In genomic region chr3:64996451-64996850, GRCm38 (mm10) we compare ENCODE assay signal across 9 mouse cellular contexts.
"Had no signal": no experiment of that assay in that cellular context is flagged by ENCODE, and none has a peak within 500 bp of the region (broad histone marks: within the 10 kb centered on the region; RNA-seq: fewer than 3 reads in every experiment).

No protein-coding gene starts in this region.

- H3K4me1 ChIP-seq: limb, embryonic 15.5 days; liver, embryonic 13.5 days; midbrain, embryonic 15.5 days had no signal

- H3K4me3 ChIP-seq: limb, embryonic 15.5 days; liver, embryonic 13.5 days; midbrain, embryonic 15.5 days had no signal

- H3K27ac ChIP-seq: limb, embryonic 15.5 days; liver, embryonic 13.5 days; midbrain, embryonic 15.5 days; stomach, postnatal 0 days had no signal

- H3K27me3 ChIP-seq: limb, embryonic 15.5 days; liver, embryonic 13.5 days; midbrain, embryonic 15.5 days had no signal

- ATAC-seq: midbrain, embryonic 15.5 days had no signal

- H3K4me2 ChIP-seq: limb, embryonic 15.5 days; liver, embryonic 13.5 days; midbrain, embryonic 15.5 days had no signal

- DNase-seq: kidney, adult 18-20 months; kidney, postnatal 10 days; left cerebral cortex, postnatal 4 days; liver, embryonic 13.5 days; lung, adult 18-20 months; thymus, postnatal 14 days had no signal

- H3K9ac ChIP-seq: limb, embryonic 15.5 days; liver, embryonic 13.5 days; midbrain, embryonic 15.5 days had no signal

- H3K9me3 ChIP-seq: limb, embryonic 15.5 days; liver, embryonic 13.5 days; midbrain, embryonic 15.5 days had no signal

- H3K36me3 ChIP-seq: limb, embryonic 15.5 days; liver, embryonic 13.5 days; midbrain, embryonic 15.5 days had no signal
